Mouse (Mus musculus) heart, adult 18-20 months (tissue): ENCODE measurements around the gene Fam214a. TPM values are rescaled to one million over a fixed set of nuclear protein-coding genes. Genes with fewer than 3 reads are reported as not detected.

Experiments
- total RNA-seq, 2 experiments: library from RNA; stranded (reverse); gene quantifications; 2 replicates each; pipeline ENCODE4 v1.2.3; 2021

The Fam214a gene
- total RNA-seq, 2 experiments from 2014 or later: 17.8 to 34.7 TPM

Other genes with a start within 250 kb of the Fam214a start
- gene Onecut1, start 91.0 kb upstream of the Fam214a start, total RNA-seq: not detected
- gene Arpp19, start 84.7 kb downstream of the Fam214a start, total RNA-seq: 100 to 1,000 TPM; 180 to 203 TPM
- gene Myo5a, start 118.1 kb downstream of the Fam214a start, total RNA-seq: 10 to 100 TPM in 1 of 2 experiments, 1 to 10 TPM in 1; 8.7 to 12.2 TPM